Mouse (Mus musculus) C2C12 (cell line): Measurements from ENCODE around the gene Cmtm4. TPM values are rescaled to one million over a fixed set of nuclear protein-coding genes. Genes with fewer than 3 reads are reported as not detected.

ENCODE experiments used
- H3K27me3 ChIP-seq: one replicate; pipeline ENCODE4 v1.6.1; 2011; ENCODE audit not compliant: control insufficient read depth, insufficient read depth, insufficient read length
- H3K36me3 ChIP-seq: one replicate; pipeline ENCODE4 v1.6.1; 2011; ENCODE audit not compliant: control insufficient read depth, insufficient read depth
- H3K4me3 ChIP-seq: one replicate; pipeline ENCODE4 v1.5.1; 2011; ENCODE audit warnings: mild to moderate bottlenecking, control low read depth; ENCODE audit not compliant: poor library complexity, insufficient read depth, severe bottlenecking
- H3K79me2 ChIP-seq: one replicate; pipeline ENCODE4 v1.6.1; 2011; ENCODE audit not compliant: control insufficient read depth, insufficient read depth
- H3K79me3 ChIP-seq: one replicate; pipeline ENCODE4 v1.6.1; 2011; ENCODE audit warnings: low read depth, control low read depth
- H3ac ChIP-seq: one replicate; pipeline ENCODE3; 2011; ENCODE audit warnings: low read depth; ENCODE audit not compliant: control insufficient read depth, insufficient read length
- CEBPB ChIP-seq: IDR thresholded peaks from one replicate; pipeline ENCODE4 v1.6.1; 2011; ENCODE audit warnings: low read depth, mild to moderate bottlenecking, control low read depth, moderate library complexity
- CTCF ChIP-seq: IDR thresholded peaks from one replicate; pipeline ENCODE4 v1.5.1; 2011; ENCODE audit not compliant: control insufficient read depth, insufficient read depth, insufficient read length
- FOSL1 ChIP-seq: IDR thresholded peaks from one replicate; pipeline ENCODE4 v1.8.0; 2011; ENCODE audit warnings: mild to moderate bottlenecking, low read length; ENCODE audit not compliant: poor library complexity, insufficient read depth, severe bottlenecking
- MAX ChIP-seq: IDR thresholded peaks from one replicate; pipeline ENCODE4 v1.6.1; 2011; ENCODE audit warnings: mild to moderate bottlenecking, control low read depth
- MYOD1 ChIP-seq: IDR thresholded peaks from one replicate; pipeline ENCODE4 v1.6.1; 2011; ENCODE audit warnings: low read depth; ENCODE audit not compliant: control insufficient read depth, insufficient read length
- MYOG ChIP-seq: IDR thresholded peaks from one replicate; pipeline ENCODE4 v1.6.1; 2011; ENCODE audit not compliant: control insufficient read depth, insufficient read length; ENCODE audit errors: extremely low read depth
- USF1 ChIP-seq: IDR thresholded peaks from one replicate; pipeline ENCODE4 v1.6.1; 2011; ENCODE audit warnings: low read depth, mild to moderate bottlenecking, control low read depth, moderate library complexity
- polyA plus RNA-seq: library from polyadenylated mRNA; unstranded; fragments of >200 nt; fragmentation: generic; extraction: Trizol; gene quantifications from one replicate; pipeline ENCODE4 v1.2.1, GENCODE M21; 2012; ENCODE audit warnings: missing spikeins

Gene Cmtm4
- polyA plus RNA-seq, 1 experiment, result 11.3 TPM

- Histone ChIP-seq H3ac (no peak overlapping the region), H3K27me3 (no peaks in the 10 kb centered on the region)
Observed at GRCm38 (mm10) chr8:104354504-104354903, 41.1 kb downstream of the Cmtm4 start.

GRCm38 (mm10) chr8:104353186-104353585 is 42.4 kb downstream of the Cmtm4 start:
- Histone ChIP-seq H3K79me3 (no peaks in the 10 kb centered on the region), H3ac (no peak overlapping the region), H3K4me3 (no peak overlapping the region), H3K27me3 (no peaks in the 10 kb centered on the region), H3K79me2 (no peaks in the 10 kb centered on the region), H3K36me3 (peaks cover 13% of the 10 kb centered on the region)
- TF ChIP-seq MAX (no peak), MYOD1 (no peak), MYOG (no peak), FOSL1 (no peak), CTCF (no peak), USF1 (no peak), CEBPB (no peak)

More at GRCm38 (mm10) chr8:104354504-104354903, 41.1 kb downstream of the Cmtm4 start:
- H3K79me3 ChIP-seq, result no peaks in the 10 kb centered on the region
- TF ChIP-seq MYOG (no peak), FOSL1 (no peak), CTCF (no peak), USF1 (no peak), MAX (no peak), MYOD1 (no peak), CEBPB (no peak)
- H3K4me3 ChIP-seq, result no peak overlapping the region
- H3K79me2 ChIP-seq, result no peaks in the 10 kb centered on the region
- peaks cover 6% of the 10 kb centered on the region for H3K36me3 ChIP-seq

- Histone ChIP-seq H3K4me3 (no peak overlapping the region), H3K79me3 (no peaks in the 10 kb centered on the region), H3K36me3 (peaks cover 41% of the 10 kb centered on the region), H3ac (no peak overlapping the region), H3K27me3 (no peaks in the 10 kb centered on the region), H3K79me2 (no peaks in the 10 kb centered on the region)
- no peak for TF ChIP-seq FOSL1
- TF ChIP-seq CEBPB, result no peak
- no peak for TF ChIP-seq CTCF
- TF ChIP-seq MAX, result no peak
- TF ChIP-seq MYOD1, result no peak
- TF ChIP-seq USF1, result no peak
- TF ChIP-seq MYOG, result no peak
Observed at GRCm38 (mm10) chr8:104350047-104350446, 45.6 kb downstream of the Cmtm4 start.

GRCm38 (mm10) chr8:104348971-104349370 is 46.6 kb downstream of the Cmtm4 start:
- TF ChIP-seq MYOG (no peak), MAX (no peak), CEBPB (no peak), FOSL1 (no peak), MYOD1 (no peak), USF1 (no peak)
- no peaks in the 10 kb centered on the region for H3K79me2 ChIP-seq

GRCm38 (mm10) chr8:104346706-104347105 is 48.9 kb downstream of the Cmtm4 start:
- Histone ChIP-seq H3ac (no peak overlapping the region), H3K4me3 (no peak overlapping the region), H3K36me3 (peaks cover 59% of the 10 kb centered on the region), H3K27me3 (no peaks in the 10 kb centered on the region), H3K79me3 (peaks cover 5% of the 10 kb centered on the region), H3K79me2 (peaks cover 8% of the 10 kb centered on the region)
- TF ChIP-seq USF1 (no peak), FOSL1 (no peak), MAX (no peak), MYOG (no peak), MYOD1 (no peak), CEBPB (no peak), CTCF (no peak)

More at GRCm38 (mm10) chr8:104348971-104349370, 46.6 kb downstream of the Cmtm4 start:
- Histone ChIP-seq H3K36me3 (peaks cover 48% of the 10 kb centered on the region), H3K79me3 (no peaks in the 10 kb centered on the region), H3K4me3 (no peak overlapping the region), H3K27me3 (no peaks in the 10 kb centered on the region), H3ac (no peak overlapping the region)

- Histone ChIP-seq H3K36me3 (peaks cover 59% of the 10 kb centered on the region), H3K79me2 (peaks cover 19% of the 10 kb centered on the region), H3K4me3 (no peak overlapping the region), H3K27me3 (no peaks in the 10 kb centered on the region), H3K79me3 (peaks cover 8% of the 10 kb centered on the region), H3ac (no peak overlapping the region)
- no peak for TF ChIP-seq USF1
- TF ChIP-seq CEBPB, result no peak
- TF ChIP-seq MAX, result no peak
- TF ChIP-seq CTCF, result no peak
- TF ChIP-seq FOSL1, result no peak
- TF ChIP-seq MYOD1, result no peak
- no peak for TF ChIP-seq MYOG
Observed at GRCm38 (mm10) chr8:104344622-104345021, 51.0 kb downstream of the Cmtm4 start.
